Mouse (Mus musculus) lung, postnatal 10 days (tissue): ENCODE results near the gene Gm2030.
"Not testable (repeated sequence)": the region's sequence is repeated elsewhere in the genome, so short reads cannot be mapped to it uniquely, and the experiment has no call there.

ENCODE experiments used
- DNase-seq: peaks from one replicate; pipeline ENCODE4 v3.0.0; 2021

The Gm2030 gene

DNA sequence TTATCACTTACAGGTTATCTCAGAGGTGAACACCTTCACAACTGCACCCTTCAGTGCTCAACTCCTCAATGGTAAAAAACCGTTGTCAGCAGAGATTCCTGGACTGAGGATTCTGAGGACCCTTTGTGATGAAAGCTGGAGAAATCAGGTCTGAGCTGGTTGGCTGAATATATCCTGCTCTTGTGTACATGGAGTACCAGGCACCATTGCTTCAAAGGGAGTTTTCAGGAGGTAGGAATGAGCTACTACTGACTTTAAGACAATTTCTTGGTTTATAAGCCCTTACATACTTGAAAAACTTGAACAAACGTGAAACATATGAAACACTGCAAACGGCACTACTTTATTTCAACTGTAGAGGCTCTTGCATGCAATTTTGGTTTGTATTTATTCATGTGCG lies at the start of gene Gm2030:
Gm2030 (minus strand) TSS at position 101 of the 400 bp plus-strand sequence.
- DNase-seq, result not testable (repeated sequence)
